Mouse (Mus musculus) heart, adult 9 months (tissue): ENCODE data around the gene Klhl5.
"Not testable (repeated sequence)": the region's sequence is repeated elsewhere in the genome, so short reads cannot be mapped to it uniquely, and the experiment has no call there.

ENCODE experiments used
- DNase-seq, 2 experiments: peaks; one replicate each; pipeline ENCODE4 v3.0.0; 2022; ENCODE audit warnings: low spot score in 2 of 2

The Klhl5 gene

DNA sequence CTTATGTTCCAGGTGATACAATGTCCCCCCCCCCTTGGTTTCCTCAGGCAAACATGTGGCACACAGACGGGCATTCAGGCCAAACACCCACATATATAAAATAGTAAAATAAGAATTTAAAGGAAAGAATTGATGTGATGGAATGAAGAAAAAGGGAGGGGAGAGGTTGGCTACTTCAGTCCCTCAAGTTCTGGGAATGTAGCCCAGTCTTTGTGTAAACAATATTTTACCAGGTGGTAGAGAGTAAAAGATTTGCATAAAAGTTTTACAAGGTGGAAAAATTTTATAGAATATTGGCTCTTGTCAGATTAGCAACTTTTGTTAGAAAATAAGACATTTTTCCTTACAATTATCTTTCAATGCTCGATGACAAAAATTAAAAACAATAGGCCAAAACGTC, 10.5 kb upstream of the Klhl5 start:
- no peak for DNase-seq

DNA sequence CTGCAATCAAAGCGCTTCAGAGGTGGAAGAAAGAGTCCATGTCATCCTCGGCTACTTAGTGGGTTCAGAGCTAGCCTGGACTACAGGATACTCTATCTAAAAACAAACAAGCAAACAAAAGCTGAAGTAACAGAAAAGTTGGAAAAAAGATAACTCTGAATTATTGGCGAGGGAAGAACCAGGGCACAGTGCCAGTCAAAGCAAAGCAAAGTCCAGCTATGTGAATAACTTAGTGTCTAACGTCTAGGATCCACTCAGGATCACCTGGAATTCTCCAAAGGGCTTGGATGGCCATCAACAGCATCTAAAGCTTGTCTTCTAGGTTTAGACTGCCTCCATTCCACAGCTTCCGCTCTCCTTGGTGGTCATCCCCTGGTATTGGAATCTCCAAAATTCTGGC, 9.9 kb upstream of the Klhl5 start:
- no peak for DNase-seq

DNA sequence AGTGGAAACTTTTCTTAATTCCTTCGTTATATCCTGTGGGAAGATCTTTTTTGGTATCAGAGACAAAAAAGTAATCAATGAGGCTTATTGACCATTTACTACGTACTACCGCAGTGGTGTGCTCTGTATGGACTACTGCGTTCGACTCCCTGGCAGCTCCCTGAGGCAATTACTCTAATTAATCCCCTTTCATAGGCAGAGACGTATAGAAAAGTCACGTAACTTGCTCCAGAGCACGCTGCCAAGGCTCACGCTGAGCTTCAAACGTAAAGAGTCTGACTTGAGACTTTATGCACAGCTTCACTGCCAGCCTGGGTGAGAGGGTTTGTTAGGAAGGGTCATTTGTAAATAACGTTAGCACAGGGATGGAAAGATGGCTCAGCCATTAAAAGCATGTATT, 7.3 kb upstream of the Klhl5 start:
- DNase-seq = no peak

DNA sequence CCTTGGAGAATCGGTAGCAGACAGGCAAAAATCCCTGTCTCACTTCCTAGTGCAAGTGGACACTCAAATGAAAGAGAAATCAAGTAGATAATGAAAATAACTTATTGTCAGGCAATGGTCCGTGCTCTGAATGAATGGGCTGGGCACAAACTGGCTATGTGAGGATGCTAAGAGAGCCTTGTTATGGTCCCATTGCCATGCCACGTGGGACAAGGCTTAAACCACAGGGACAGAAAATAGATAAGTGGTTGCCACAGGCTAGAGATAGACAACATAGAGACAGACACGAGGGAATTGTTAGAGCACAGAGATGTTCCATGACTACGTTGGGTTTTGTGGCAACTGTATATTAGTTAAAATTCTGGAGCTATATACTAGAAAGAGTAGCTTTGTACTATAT, 6.1 kb upstream of the Klhl5 start:
- no peak for DNase-seq

DNA sequence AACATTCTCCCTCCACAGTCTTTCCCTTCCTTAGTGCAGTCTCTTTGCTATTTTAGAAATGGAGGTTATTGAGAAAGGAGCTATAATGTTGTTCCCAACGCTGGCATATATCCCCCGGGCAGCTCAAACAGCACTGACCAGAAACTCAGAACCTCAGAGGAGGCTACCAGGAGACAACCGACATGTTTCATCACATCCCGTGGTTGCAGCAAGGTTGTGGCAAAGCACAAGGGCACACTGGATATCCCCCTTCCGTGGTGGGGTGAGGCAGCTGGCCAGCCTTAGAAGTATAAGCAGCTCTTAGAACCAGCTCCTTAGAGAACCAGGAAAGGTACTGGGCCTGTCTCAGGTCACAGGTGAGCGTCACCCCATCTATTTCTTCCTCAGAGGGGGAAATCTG, 5.7 kb upstream of the Klhl5 start:
- no peak for DNase-seq

DNA sequence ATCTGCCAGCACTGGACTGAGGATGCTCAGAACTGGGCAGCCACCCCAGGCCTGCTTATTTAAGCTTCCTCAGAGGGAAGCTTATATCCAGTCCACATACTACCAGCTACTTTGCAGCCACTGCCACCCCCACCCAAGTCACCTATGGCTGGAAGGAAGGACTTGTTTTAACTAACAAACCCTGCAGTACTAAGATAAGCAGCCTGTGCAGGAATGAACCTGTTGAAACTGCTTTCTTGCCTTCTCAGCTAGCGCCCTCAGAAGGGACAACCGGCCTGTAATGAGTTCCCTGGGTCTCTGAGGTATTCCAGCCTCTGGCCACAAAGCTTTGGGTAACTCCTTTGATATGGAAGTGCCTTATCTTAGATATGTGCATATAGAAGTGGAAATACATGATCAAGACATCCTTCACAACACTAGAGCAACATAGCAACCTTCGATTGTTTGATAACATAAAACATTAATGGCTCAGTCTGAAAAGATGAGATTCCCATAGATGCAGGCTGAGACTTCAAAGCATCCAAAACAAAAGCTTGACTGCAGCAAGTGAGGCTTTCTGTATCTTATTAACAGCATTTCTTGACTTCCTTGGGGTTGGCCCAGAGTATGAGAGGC, 5.2 kb upstream of the Klhl5 start:
- no peak for DNase-seq

DNA sequence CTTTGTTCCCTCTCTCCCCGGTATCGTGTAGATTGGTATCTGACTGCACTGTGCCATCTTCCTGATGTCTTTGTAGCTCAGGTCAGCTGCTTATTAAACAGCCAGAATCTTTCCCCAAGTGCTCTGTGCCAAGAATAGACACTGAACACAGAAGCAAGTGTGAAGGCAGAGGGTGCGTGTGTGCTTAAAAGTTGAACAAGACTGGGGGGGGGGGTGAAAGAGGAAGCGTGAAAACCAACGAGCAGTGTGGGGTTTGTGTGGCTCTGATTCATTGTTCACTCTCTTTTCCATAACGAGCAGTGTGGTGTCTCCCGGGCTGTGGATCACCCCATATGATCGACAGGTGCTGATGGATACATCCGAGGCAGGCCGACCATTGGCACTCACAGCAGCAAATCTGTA, 4.7 kb upstream of the Klhl5 start:
- no peak for DNase-seq

DNA sequence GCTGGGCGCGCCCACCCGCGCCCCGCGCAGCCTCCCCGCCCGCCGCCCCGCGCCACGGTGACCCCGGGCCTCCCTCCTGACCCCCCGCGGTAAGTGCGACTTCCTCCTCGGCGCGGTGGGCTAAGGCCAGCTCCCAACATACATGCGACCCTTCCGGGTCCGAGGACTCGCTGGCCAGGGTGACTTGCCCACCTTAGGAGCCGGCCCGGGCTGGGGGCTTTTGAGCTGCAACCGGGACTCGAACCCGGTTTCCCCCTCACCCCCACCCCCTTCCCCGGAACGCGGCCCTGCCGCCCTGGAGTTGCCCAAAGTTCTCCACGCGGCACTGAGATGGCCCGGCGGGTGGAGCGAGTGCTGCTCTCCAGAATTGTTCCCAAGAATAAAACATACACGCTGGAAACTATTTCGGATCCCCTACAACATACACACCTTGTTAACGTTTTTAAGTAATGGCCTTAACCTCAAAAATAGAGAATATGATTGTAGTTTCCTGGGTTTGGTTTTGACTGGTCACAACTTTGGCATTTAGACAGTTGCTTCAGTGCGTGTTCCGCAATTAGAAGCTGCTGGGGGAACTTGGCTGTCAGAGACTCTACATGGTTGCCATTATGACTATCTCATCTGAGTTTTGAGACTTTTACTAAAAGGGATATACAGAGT, 564 bp downstream of the Klhl5 start:
- DNase-seq = peak; percentile 38 to 39

DNA sequence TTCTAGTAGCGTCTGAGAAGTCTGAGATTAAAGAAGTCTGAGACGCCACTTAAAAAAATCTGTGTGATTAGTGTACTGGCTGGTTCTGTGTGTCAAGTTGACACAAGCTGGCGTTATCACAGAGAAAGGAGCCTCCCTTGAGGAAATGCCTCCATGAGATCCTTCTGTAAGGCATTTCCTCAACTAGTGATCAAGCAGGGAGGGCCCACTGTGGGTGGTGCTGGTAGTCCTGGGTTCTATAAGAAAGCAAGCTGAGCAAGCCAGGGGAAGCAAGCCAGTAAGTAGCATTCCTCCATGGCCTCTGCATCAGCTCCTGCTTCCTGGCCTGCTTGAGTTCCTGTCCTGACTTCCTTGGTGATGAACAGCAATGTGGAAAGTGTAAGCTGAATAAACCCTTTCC, 4.9 kb downstream of the Klhl5 start:
- not testable (repeated sequence) for DNase-seq

DNA sequence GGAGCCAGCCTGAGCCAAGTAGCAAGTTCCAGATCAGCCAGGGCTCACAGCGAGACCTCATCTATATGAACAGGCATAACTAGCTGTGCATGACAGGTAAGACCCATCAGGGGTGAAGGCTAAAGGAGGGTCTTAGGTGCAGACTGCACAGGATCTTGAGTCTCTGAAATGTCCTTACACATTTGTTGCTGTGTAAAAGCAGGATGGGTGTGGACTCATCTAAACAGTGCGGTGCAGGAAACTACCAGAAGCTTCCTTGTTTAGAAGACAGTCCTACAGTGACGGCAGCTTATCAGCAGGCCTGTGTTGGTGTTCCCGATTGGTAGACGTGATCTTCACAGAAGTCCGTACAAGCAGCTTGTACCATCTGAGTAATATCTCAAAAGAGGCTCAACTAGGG, 6.0 kb downstream of the Klhl5 start:
- DNase-seq = peak; percentile 39 to 64

DNA sequence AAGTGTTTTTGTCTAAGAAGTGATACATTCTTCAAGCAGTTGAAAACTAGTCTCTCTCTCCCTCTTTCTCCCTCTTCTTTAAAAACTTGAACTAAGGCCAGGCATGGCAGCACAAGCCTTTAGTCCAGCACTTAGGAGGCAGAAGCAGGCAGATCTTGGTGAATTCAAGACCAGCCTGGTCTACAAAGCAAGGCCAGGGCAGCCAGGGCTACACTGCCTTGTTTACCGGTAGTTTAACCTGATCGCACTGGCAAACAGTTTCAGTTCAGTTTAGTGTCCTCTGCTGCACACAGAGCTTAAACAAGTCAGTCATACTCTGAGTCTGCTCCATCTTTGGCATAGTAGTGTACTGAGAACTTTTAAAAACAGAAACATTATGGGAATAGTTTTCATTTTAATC, 9.4 kb downstream of the Klhl5 start:
- DNase-seq = no peak

DNA sequence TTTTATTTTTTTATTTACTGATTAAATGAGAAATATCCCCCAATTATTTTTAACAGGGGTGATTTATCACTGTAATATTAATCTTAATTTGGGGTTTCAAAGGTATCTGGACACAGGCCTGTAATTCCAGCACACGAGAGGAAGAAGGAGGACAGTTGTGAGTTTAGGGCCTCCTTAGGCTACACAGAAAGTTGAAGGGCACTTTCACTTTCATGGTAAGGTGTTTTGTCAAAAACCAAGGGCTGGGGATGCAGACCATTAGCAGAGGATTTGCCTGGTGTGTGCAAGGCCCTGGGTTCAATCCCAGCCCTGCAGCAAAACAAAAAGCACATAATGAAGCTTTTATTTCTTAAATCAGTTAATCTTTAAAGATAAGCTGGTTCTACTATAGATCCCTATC, 12.2 kb downstream of the Klhl5 start:
- no peak for DNase-seq

DNA sequence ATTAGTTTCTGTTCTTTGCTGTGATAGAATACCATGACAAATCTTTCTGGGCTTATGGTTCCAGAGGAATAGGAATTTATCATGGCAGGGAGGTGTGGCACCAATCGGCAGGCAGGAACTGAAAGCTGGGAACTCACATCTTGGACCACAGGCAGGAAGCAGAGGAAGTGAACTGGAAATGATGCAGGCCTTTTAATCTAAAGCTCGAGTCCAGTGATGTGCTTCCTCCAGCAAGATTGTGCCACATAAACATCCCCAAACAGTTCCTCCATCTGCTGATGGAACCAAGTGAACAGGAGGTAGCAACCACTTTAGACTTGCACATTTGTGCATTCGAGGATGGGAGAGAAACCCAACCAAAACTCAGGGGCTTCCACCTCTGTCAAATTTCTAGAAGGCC, 12.6 kb downstream of the Klhl5 start:
- DNase-seq = peak; percentile 27 to 47

DNA sequence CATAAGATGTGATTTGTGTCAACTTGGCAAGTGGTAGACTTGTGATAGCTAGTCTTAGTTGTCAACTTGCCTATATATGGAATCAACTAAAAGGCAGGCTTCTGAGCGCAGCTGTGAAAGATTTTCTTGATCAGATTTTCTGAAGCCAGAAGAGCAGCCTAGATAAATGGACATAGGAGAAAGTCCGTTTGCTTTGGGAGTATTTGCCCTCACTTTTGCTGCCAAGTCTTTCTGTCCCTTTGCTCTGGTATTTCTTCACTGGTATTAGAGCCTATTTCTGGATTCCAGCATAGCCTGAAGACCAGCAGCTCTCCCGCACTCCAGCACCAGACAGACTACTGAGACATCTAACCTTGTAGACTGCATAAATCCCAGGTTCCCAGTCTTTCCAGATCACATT, 15.3 kb downstream of the Klhl5 start:
- DNase-seq = no peak

DNA sequence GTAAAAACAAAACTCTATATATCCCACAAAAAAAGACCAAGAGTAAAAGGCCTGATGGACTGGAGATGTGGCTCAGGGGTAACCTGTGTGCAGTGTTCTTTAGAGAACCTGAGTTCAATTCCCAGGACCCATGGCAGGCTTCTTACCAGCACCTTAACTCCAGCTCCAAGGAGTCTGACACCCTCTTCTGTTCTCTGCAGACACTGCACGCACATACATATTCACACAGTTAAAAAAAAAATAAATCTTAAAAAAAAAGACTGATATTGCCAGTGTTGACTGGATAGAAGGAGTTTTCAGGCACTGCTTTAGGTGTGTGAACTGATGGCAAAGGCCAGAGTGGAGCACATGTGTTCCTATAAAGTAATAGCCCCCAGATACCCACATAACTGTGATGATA, 18.8 kb downstream of the Klhl5 start:
- DNase-seq = no peak

DNA sequence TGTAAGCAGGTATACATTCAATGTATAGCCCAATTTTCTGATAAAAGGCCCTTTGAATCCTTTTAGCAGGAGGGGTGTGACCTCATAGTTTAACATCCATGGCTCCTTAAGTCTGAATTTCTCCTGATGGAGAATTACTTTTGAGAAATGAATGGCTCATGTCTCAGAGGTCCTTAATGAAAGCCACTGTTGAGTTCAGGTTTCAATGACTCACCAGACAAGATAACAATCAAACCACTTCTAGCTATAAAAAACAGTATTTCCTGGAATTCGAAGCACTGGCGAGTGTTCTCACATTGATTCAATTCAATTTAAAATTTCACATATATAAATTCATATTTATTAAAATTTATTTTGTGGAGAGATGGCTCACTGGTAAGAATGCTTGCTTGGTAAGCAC, 21.1 kb downstream of the Klhl5 start:
- no peak for DNase-seq

DNA sequence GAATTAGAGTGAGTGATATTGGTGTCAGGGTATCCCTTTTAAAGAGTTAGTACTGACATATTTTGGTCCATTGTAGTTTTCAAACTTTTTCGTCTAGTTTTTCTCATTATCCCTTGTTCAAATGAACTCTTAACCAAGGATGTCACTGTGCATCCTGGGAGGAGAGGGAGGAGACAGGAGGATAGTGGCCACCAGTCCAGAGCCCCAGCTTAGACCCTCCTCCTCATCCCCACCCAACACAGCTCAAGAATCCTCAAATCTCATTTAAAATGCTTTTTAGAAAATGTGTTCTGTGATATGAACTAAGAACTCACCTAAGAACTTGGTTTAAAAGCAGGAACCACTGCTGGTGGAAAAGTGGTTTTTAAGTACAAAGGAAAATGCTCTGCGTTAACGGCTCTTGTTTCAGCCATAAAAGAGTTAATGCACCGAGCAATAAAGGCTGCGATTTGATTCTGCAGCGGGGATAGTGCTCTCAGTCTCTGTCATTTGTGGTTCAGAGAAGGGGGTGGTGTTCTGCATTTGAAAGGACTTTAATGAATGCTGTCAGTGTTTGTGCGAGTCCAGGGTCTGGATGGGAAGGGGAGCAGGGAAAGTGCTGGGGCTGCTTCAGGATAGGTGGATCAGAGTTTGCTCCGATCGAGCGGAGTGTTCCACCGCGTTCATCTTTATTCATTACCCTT, 23.3 kb downstream of the Klhl5 start:
- no peak for DNase-seq

DNA sequence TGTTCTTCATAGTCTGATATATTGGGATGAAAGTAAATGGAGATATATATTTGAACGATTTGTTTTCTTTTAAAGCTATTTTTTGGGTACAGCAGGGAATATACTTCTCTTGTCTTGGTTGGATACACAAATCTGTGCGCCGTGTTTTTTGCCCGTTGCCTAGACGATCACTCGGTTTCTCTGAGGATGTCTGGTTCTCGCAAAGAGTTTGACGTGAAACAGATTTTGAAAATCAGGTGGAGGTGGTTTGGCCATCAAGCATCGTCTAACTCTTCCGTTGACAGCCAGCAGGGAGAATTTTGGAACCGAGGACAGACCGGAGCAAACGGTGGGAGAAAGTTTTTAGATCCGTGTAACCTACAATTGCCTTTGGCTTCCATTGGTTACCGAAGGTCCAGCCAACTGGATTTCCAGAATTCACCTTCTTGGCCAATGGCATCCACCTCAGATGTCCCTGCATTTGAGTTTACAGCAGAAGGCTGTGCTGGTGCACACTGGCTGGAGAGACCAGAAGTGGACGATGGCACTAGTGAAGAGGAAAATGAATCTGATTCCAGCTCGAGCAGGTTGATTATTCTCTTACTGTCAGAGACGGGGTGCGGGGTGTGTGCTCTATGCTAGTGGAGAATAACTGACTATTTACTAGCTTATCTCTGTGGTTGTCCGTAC, 24.0 kb downstream of the Klhl5 start:
- no peak for DNase-seq

DNA sequence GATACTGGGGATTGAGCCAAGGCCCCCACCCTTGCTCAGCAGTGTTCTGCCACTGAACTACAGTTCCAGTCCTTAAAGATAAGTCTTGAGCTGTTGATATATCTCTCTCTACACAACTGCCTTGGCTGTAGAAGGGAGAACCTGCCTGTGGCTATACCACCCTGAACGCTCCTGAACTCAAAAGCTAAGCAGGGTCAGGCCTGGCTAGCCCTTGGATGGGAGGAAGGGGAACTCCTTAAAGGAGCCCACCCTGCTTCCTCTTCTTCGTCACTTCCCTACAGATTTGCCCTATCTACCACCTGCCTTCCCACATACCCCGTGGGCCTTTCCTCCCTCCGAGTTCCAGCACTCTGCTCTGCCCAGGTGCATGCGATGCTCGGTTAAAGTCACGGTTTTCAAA, 28.8 kb downstream of the Klhl5 start:
- DNase-seq = no peak

DNA sequence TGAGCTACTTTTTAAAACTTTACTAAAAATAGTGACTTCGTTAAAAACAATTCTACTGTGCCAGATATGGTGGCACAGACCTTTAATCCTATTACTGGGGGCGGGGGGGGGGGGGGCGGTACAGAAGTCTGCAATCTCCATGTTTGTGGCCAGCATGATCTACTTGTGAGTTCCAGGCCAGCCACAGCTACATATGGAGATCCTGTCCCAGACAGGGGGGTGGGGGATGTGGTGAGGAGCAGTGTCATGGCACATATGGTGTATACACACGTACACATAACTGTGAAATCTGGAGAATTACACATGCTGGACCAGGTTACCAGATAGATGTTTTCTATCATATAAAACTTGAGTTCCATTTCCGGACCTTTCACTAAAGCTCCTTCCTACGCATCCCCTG, 29.7 kb downstream of the Klhl5 start:
- no peak for DNase-seq

DNA sequence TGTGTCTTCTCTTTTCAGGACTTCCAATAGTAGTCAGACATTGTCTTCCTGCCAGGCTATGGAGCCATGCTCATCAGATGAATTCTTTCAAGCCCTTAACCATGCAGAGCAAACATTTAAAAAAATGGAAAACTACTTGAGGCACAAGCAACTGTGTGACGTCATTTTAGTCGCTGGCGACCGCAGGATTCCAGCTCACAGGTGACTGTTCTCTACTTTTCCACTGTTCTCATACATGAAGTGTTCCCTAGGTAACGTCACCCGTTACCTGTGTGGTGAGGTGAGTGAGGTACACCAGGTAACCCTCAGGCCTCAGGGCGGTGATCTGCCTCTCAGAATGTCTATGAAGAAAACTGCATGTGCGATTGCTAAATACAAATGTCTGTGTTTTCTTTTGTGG, 33.9 kb downstream of the Klhl5 start:
- DNase-seq = no peak

DNA sequence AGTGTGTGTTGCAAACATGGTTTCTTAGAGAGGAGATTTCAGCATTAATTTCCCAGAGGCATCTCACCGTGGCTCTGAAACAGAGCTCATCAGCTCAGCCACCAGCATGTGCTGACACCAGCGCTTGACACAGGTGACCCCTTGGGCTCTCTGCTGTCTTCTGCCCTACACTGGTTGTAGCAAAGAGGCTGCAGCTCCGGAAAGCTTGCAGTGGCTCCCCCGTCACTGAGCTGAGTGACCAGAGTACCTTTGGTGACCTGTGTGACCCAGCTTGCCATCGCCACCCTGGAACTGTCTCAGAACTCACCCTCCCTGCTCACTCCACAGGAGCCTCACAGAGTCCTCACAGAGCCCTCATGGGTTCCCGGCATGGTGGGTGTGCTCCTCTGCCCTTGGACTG, 34.9 kb downstream of the Klhl5 start:
- DNase-seq = no peak

DNA sequence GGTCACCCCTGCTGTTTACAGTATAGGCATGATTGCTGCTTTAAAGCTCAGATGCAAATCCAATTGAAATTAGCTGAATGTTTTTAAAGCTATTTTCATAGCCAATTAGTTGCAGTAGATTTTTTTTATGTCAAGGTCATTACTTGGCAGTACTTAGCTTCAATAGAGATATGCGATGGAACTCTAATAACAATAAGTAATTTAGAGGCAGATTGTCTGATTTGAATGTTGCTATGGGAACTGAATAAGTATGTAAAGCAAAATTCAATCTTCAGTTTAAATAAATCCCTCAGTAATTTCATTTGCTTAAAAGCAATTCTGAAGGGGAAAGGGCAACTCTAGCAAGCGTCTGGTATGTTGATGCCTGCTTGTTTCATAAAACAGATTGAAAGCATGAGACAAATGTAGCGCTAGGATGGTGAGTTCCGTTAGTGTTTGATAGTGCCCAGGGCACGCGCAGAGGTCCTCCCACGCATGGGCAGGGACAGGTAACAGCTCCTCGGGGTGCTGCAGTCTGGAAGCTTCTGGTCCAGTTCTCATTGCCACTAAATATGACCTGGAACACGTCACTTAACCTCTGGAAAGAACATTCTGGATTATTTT, 38.3 kb downstream of the Klhl5 start:
- no peak for DNase-seq
